Mouse (Mus musculus) midbrain, embryonic 12.5 days (tissue): ENCODE measurements around the gene Polr3e. TPM values are rescaled to one million over a fixed set of nuclear protein-coding genes. Genes with fewer than 3 reads are reported as not detected.
A peak's percentile ranks its signal among the peaks of the same experiment; 100 is the strongest.

Experiments used
- ATAC-seq: fragments of 200-750 bp; cut with Nextera tagmentation; 2 replicates; pipeline ENCODE4 v1.8.0; 2017; ENCODE audit warnings: low read depth, moderate TSS enrichment, moderate library complexity; ENCODE audit not compliant: low FRiP score
- H3K27ac ChIP-seq: fragments of 300-500 bp; sonication (generic); replicated peaks from 2 replicates; pipeline ENCODE4 v1.5.1; 2016; ENCODE audit warnings: mild to moderate bottlenecking
- H3K27me3 ChIP-seq: fragments of 300-500 bp; sonication (generic); 2 replicates; pipeline ENCODE4 v1.6.1; 2016; ENCODE audit warnings: mild to moderate bottlenecking
- H3K36me3 ChIP-seq: fragments of 300-500 bp; sonication (generic); 2 replicates; pipeline ENCODE4 v1.6.1; 2016
- H3K4me1 ChIP-seq: fragments of 300-500 bp; sonication (generic); 2 replicates; pipeline ENCODE4 v1.6.1; 2016
- H3K4me2 ChIP-seq: fragments of 300-500 bp; sonication (generic); replicated peaks from 2 replicates; pipeline ENCODE4 v1.6.1; 2016; ENCODE audit warnings: mild to moderate bottlenecking, moderate library complexity
- H3K4me3 ChIP-seq: fragments of 300-500 bp; sonication (generic); 2 replicates; pipeline ENCODE4 v1.5.1; 2016; ENCODE audit warnings: mild to moderate bottlenecking
- H3K9ac ChIP-seq: fragments of 300-500 bp; sonication (generic); replicated peaks from 2 replicates; pipeline ENCODE4 v1.6.1; 2016; ENCODE audit warnings: mild to moderate bottlenecking, moderate library complexity
- H3K9me3 ChIP-seq: fragments of 300-500 bp; sonication (generic); 2 replicates; pipeline ENCODE4 v1.6.1; 2016; ENCODE audit warnings: mild to moderate bottlenecking
- WGBS: fragments of 180-500 bp; shearing (Covaris S2); methylation state at CpG from one replicate; pipeline ENCODE4 v1.1.7; 2016; 5-methylcytosine and 5-hydroxymethylcytosine counted together
- polyA plus RNA-seq: library from polyadenylated mRNA; unstranded; fragments of >200 nt; fragmentation: Nextera tagmentation; extraction: Ambion mirVana; gene quantifications from 2 replicates; pipeline ENCODE4 v1.2.1, GENCODE M21; 2016

The Polr3e gene
- polyA plus RNA-seq, 1 experiment from 2014 or later = 33.2 TPM

GRCm38 (mm10) chr7:120982200-120982841 is 64.8 kb downstream of the Polr3e start, which contains the start of the genes Cdr2 and Mfsd13b:
Gene Cdr2, minus strand, starts transcription at chr7:120982312.
Gene Mfsd13b, plus strand, starts transcription at chr7:120982509.
- Histone ChIP-seq H3K4me2 (peak within 1 kb of the TSS; percentile 84), H3K9ac (peak within 1 kb of the TSS; percentile 81), H3K27me3 (no peaks in the 10 kb centered on the region), H3K36me3 (no peaks in the 10 kb centered on the region), H3K27ac (peak within 1 kb of the TSS; percentile 81), H3K4me1 (peaks cover 23% of the 10 kb centered on the region), H3K4me3 (peak within 1 kb of the TSS; percentile 82), H3K9me3 (no peaks in the 10 kb centered on the region)
- peak; percentile 97 for ATAC-seq
- under 1% methylated on average over 46 of the region's 46 CpGs for WGBS

- H3K4me1 ChIP-seq = peaks cover 22% of the 10 kb centered on the region
- H3K27ac ChIP-seq = peak overlapping the region; percentile 80
- H3K9me3 ChIP-seq = no peaks in the 10 kb centered on the region
- WGBS = 16% methylated on average over 7 of the region's 7 CpGs
- peak overlapping the region; percentile 84 for H3K4me2 ChIP-seq
- peak overlapping the region; percentile 75 for H3K9ac ChIP-seq
- ATAC-seq = no peak
- H3K36me3 ChIP-seq = no peaks in the 10 kb centered on the region
- peak overlapping the region; percentile 82 for H3K4me3 ChIP-seq
- H3K27me3 ChIP-seq = no peaks in the 10 kb centered on the region
Observed at GRCm38 (mm10) chr7:120982968-120983367, 65.4 kb downstream of the Polr3e start.

GRCm38 (mm10) chr7:120991191-120991590 is 73.6 kb downstream of the Polr3e start:
- H3K27ac ChIP-seq = no peak overlapping the region

More at GRCm38 (mm10) chr7:120991191-120991590, 73.6 kb downstream of the Polr3e start:
- H3K4me3 ChIP-seq = no peak overlapping the region
- ATAC-seq = no peak
- H3K36me3 ChIP-seq = no peaks in the 10 kb centered on the region
- H3K4me2 ChIP-seq = no peak overlapping the region
- H3K9ac ChIP-seq = no peak overlapping the region
- H3K27me3 ChIP-seq = no peaks in the 10 kb centered on the region
- no peaks in the 10 kb centered on the region for H3K9me3 ChIP-seq
- peaks cover 4% of the 10 kb centered on the region; the same call in 1 of the 2 replicates for H3K4me1 ChIP-seq
- 69% methylated on average over 8 of the region's 8 CpGs for WGBS

Other genes starting within 250 kb of the Polr3e start
- gene Pdzd9, start 247.4 kb upstream of the Polr3e start, polyA plus RNA-seq = 0.28 and 0.33 TPM in 2 replicates
- gene Mosmo, start 240.1 kb upstream of the Polr3e start, polyA plus RNA-seq = 14.7 and 18.3 TPM in 2 replicates
- 0.41 and 0.51 TPM in 2 replicates for gene Vwa3a, start 178.4 kb upstream of the Polr3e start, polyA plus RNA-seq
- gene Gm5737, start 105.4 kb upstream of the Polr3e start, polyA plus RNA-seq = not detected in 2 replicates
- 27.9 and 29.6 TPM in 2 replicates for gene Eef2k, start 74.9 kb upstream of the Polr3e start, polyA plus RNA-seq
- gene Cdr2, start 64.6 kb downstream of the Polr3e start, polyA plus RNA-seq = 17.2 and 18.9 TPM in 2 replicates
- gene Mfsd13b, start 64.8 kb downstream of the Polr3e start, polyA plus RNA-seq = 0.29 and 0.51 TPM in 2 replicates
- gene Mettl9, start 116.7 kb downstream of the Polr3e start, polyA plus RNA-seq = 243 and 252 TPM in 2 replicates
- 1.0 and 1.4 TPM in 2 replicates for gene Igsf6, start 156.8 kb downstream of the Polr3e start, polyA plus RNA-seq
- 0.05 and 0.34 TPM in 2 replicates for gene Otoa, start 163.9 kb downstream of the Polr3e start, polyA plus RNA-seq